Mouse (Mus musculus) CH12.LX (cell line): ENCODE data around the gene Galnt3. TPM values are rescaled to one million over a fixed set of nuclear protein-coding genes. Genes with fewer than 3 reads are reported as not detected.

Experiments
- DNase-seq: peaks from one replicate; pipeline ENCODE4 v3.0.0-alpha.2; 2013; ENCODE audit errors: extremely low read depth
- H3K27ac ChIP-seq: 2 replicates; pipeline ENCODE4 v1.5.1; 2012; ENCODE audit warnings: low read depth, mild to moderate bottlenecking, control low read depth, moderate library complexity; ENCODE audit not compliant: insufficient read depth
- H3K27me3 ChIP-seq: replicated peaks from 2 replicates; pipeline ENCODE3; 2012; ENCODE audit warnings: inconsistent platforms
- H3K36me3 ChIP-seq, 2 experiments: replicated peaks in 1 of 2; 2 replicates each; pipeline versions ENCODE3 to v1.6.1; 2012; ENCODE audit warnings: inconsistent platforms in 1 of 2, low read length in 1 of 2, mild to moderate bottlenecking in 1 of 2, mixed read lengths in 1 of 2, moderate library complexity in 1 of 2; ENCODE audit not compliant: control insufficient read depth in 1 of 2, insufficient read depth in 1 of 2
- H3K4me1 ChIP-seq, 2 experiments: 2 replicates each; pipeline ENCODE4 v1.6.1; 2012; ENCODE audit warnings: inconsistent platforms in 1 of 2, moderate library complexity in 1 of 2; ENCODE audit not compliant: insufficient read depth in 2 of 2, control insufficient read depth in 1 of 2
- H3K4me2 ChIP-seq: 2 replicates; pipeline ENCODE4 v1.6.1; 2012; ENCODE audit warnings: low read depth, mild to moderate bottlenecking, control low read depth; ENCODE audit not compliant: poor library complexity, insufficient read depth, severe bottlenecking
- H3K4me3 ChIP-seq, 3 experiments: fragments of 150-350 bp in 1 of 3; sonication (generic) in 1 of 3; replicated peaks in 1 of 3; 2 replicates each; pipeline versions ENCODE3 to v1.5.1; 2011 to 2012; ENCODE audit warnings: low read depth in 2 of 3, low read length in 2 of 3, mild to moderate bottlenecking in 2 of 3, moderate library complexity in 2 of 3, control low read depth in 1 of 3, improper control_type of control experiment in 1 of 3, inconsistent platforms in 1 of 3, mixed read lengths in 1 of 3; ENCODE audit not compliant: poor library complexity in 1 of 3
- H3K79me2 ChIP-seq: replicated peaks from 2 replicates; pipeline ENCODE4 v1.6.1; 2012; ENCODE audit warnings: mild to moderate bottlenecking, moderate library complexity; ENCODE audit not compliant: control insufficient read depth, poor library complexity, insufficient read depth, severe bottlenecking; ENCODE audit errors: extremely low read depth
- H3K9ac ChIP-seq: 2 replicates; pipeline ENCODE4 v1.6.1; 2012; ENCODE audit warnings: low read depth, mild to moderate bottlenecking, control low read depth, moderate library complexity; ENCODE audit not compliant: insufficient read depth
- H3K9me3 ChIP-seq: replicated peaks from 2 replicates; pipeline ENCODE3; 2012; ENCODE audit warnings: low read length, inconsistent platforms, mixed read lengths
- BHLHE40 ChIP-seq: IDR thresholded peaks from 2 replicates; pipeline ENCODE4 v1.6.1; 2011; ENCODE audit warnings: mild to moderate bottlenecking, low read depth, low read length, improper control_type of control experiment
- CTCF ChIP-seq, 2 experiments: IDR thresholded peaks in 1 of 2; conservative IDR thresholded peaks in 1 of 2; 2 replicates each; pipeline ENCODE4 v1.5.1; 2011 to 2012; ENCODE audit warnings: low read depth in 2 of 2, low read length in 2 of 2, improper control_type of control experiment in 1 of 2, inconsistent platforms in 1 of 2, mild to moderate bottlenecking in 1 of 2, moderate library complexity in 1 of 2
- E2F4 ChIP-seq: IDR thresholded peaks from 2 replicates; pipeline ENCODE4 v1.6.1; 2011; ENCODE audit warnings: low read depth, low read length, improper control_type of control experiment; ENCODE audit not compliant: insufficient replicate concordance
- EP300 ChIP-seq: IDR thresholded peaks from 2 replicates; pipeline ENCODE4 v1.6.1; 2011; ENCODE audit warnings: low read length, improper control_type of control experiment
- ETS1 ChIP-seq: conservative IDR thresholded peaks from 2 replicates; pipeline ENCODE4 v1.6.1; 2012; ENCODE audit warnings: low read depth, mild to moderate bottlenecking, inconsistent platforms, low read length, improper control_type of control experiment, moderate library complexity
- GABPA ChIP-seq: IDR thresholded peaks from 2 replicates; pipeline ENCODE4 v1.6.1; 2012; ENCODE audit warnings: low read depth, low read length, improper control_type of control experiment, inconsistent platforms; ENCODE audit not compliant: insufficient replicate concordance
- HCFC1 ChIP-seq: IDR thresholded peaks from 2 replicates; pipeline ENCODE4 v1.6.1; 2012; ENCODE audit warnings: low read depth, mild to moderate bottlenecking, inconsistent platforms, low read length, improper control_type of control experiment
- IRF4 ChIP-seq: IDR thresholded peaks from 2 replicates; pipeline ENCODE4 v1.6.1; 2014; ENCODE audit warnings: low read depth, mild to moderate bottlenecking, inconsistent platforms, low read length, improper control_type of control experiment
- JUN ChIP-seq: IDR thresholded peaks from 2 replicates; pipeline ENCODE4 v1.6.1; 2011; ENCODE audit warnings: low read depth, mild to moderate bottlenecking, low read length, improper control_type of control experiment, moderate library complexity; ENCODE audit not compliant: insufficient read depth
- JUND ChIP-seq: conservative IDR thresholded peaks from 2 replicates; pipeline ENCODE4 v1.6.1; 2011; ENCODE audit warnings: low read depth, low read length, improper control_type of control experiment
- KAT2A ChIP-seq: IDR thresholded peaks from 2 replicates; pipeline ENCODE4 v1.6.1; 2012; ENCODE audit warnings: low read length, improper control_type of control experiment, inconsistent platforms; ENCODE audit not compliant: insufficient replicate concordance
- MAFK ChIP-seq: IDR thresholded peaks from 2 replicates; pipeline ENCODE4 v1.6.1; 2011; ENCODE audit warnings: low read length, improper control_type of control experiment; ENCODE audit not compliant: insufficient replicate concordance
- MAX ChIP-seq: IDR thresholded peaks from 2 replicates; pipeline ENCODE4 v1.6.1; 2011; ENCODE audit warnings: low read length, improper control_type of control experiment
- MAZ ChIP-seq: IDR thresholded peaks from 2 replicates; pipeline ENCODE4 v1.6.1; 2012; ENCODE audit warnings: low read depth, mild to moderate bottlenecking, inconsistent platforms, low read length, improper control_type of control experiment, moderate library complexity
- MEF2A ChIP-seq: IDR thresholded peaks from 2 replicates; pipeline ENCODE4 v1.6.1; 2014; ENCODE audit warnings: low read depth, mild to moderate bottlenecking, inconsistent platforms, low read length, improper control_type of control experiment, borderline replicate concordance
- MXI1 ChIP-seq: IDR thresholded peaks from 2 replicates; pipeline ENCODE4 v1.6.1; 2011; ENCODE audit warnings: mild to moderate bottlenecking, low read depth, low read length, improper control_type of control experiment
- MYC ChIP-seq: IDR thresholded peaks from 2 replicates; pipeline ENCODE4 v1.6.1; 2011; ENCODE audit warnings: low read depth, mild to moderate bottlenecking, improper control_type of control experiment, low read length
- NRF1 ChIP-seq: IDR thresholded peaks from 2 replicates; pipeline ENCODE4 v1.6.1; 2014; ENCODE audit warnings: low read depth, mild to moderate bottlenecking, inconsistent platforms, low read length, improper control_type of control experiment, moderate library complexity
- PAX5 ChIP-seq: IDR thresholded peaks from 2 replicates; pipeline ENCODE4 v1.6.1; 2012; ENCODE audit warnings: low read length, inconsistent platforms, mixed read lengths
- POLR2A ChIP-seq: IDR thresholded peaks from 2 replicates; pipeline ENCODE4 v1.6.1; 2011; ENCODE audit warnings: low read depth, mild to moderate bottlenecking, improper control_type of control experiment, low read length
- POLR2AphosphoS2 ChIP-seq: IDR thresholded peaks from 2 replicates; pipeline ENCODE4 v1.6.1; 2011; ENCODE audit warnings: low read depth, low read length, improper control_type of control experiment
- RAD21 ChIP-seq: IDR thresholded peaks from 2 replicates; pipeline ENCODE4 v1.6.1; 2011; ENCODE audit warnings: low read depth, mild to moderate bottlenecking, low read length, improper control_type of control experiment, moderate library complexity
- SIN3A ChIP-seq: IDR thresholded peaks from 2 replicates; pipeline ENCODE4 v1.6.1; 2012; ENCODE audit warnings: low read length, improper control_type of control experiment, inconsistent platforms
- TBP ChIP-seq: conservative IDR thresholded peaks from 2 replicates; pipeline ENCODE4 v1.6.1; 2011; ENCODE audit warnings: low read depth, low read length, improper control_type of control experiment
- TCF12 ChIP-seq: IDR thresholded peaks from 2 replicates; pipeline ENCODE4 v1.6.1; 2014; ENCODE audit warnings: low read depth, mild to moderate bottlenecking, inconsistent platforms, low read length, improper control_type of control experiment
- UBTF ChIP-seq: IDR thresholded peaks from 2 replicates; pipeline ENCODE4 v1.6.1; 2012; ENCODE audit warnings: low read depth, mild to moderate bottlenecking, inconsistent platforms, low read length, improper control_type of control experiment, moderate library complexity
- USF2 ChIP-seq: conservative IDR thresholded peaks from 2 replicates; pipeline ENCODE4 v1.6.1; 2011; ENCODE audit warnings: low read depth, low read length, improper control_type of control experiment
- ZC3H11A ChIP-seq: IDR thresholded peaks from 2 replicates; pipeline ENCODE4 v1.6.1; 2012; ENCODE audit warnings: low read depth, mild to moderate bottlenecking, inconsistent platforms, low read length, improper control_type of control experiment
- dilution Hi-C: fragments of 300-500 bp; cut with MboI; formaldehyde crosslinking; loops from 2 replicates; pipeline ENCODE4 v1.14.3; 2020; ENCODE audit warnings: low sequenced_read_pairs; ENCODE audit not compliant: extremely low pct_unique_long_range_greater_than_20kb, extremely low pct_ligation_motif_present
- in situ Hi-C: fragments of 300-500 bp; cut with MboI; formaldehyde crosslinking; loops from 3 replicates; pipeline ENCODE4 v1.14.3; 2019; ENCODE audit warnings: low sequenced_read_pairs, low pct_ligation_motif_present, low pct_unique_long_range_greater_than_20kb, mixed read lengths
- polyA plus RNA-seq: library from polyadenylated mRNA; unstranded; fragments of >175 nt; gene quantifications from 2 replicates; pipeline ENCODE4 v1.2.1, GENCODE M21; 2012; ENCODE audit warnings: low read depth; ENCODE audit not compliant: insufficient read length
- total RNA-seq, 2 experiments: library from RNA; depleted of rRNA; stranded (reverse); fragments of 300-350 nt in 1 of 2; fragments of >200 nt in 1 of 2; gene quantifications; 2 replicates each; pipeline ENCODE4 v1.2.3; 2012 to 2014

Galnt3 gene
- total and polyA plus RNA-seq, 3 experiments: 0.55 to 0.76 TPM; not detected in 1

GRCm38 (mm10) chr2:66103740-66104436, 20.9 kb downstream of the Galnt3 start:
- dilution Hi-C loops: no loop called here
- Histone ChIP-seq H3K9ac (no peak overlapping the region), H3K36me3 (no peaks in the 10 kb centered on the region), H3K4me1 (peaks cover 0 to 6% of the 10 kb centered on the region in 2 experiments; a peak in 1 of 4 replicates), H3K4me3 (no peak overlapping the region), H3K79me2 (no peaks in the 10 kb centered on the region), H3K27ac (no peak overlapping the region), H3K27me3 (no peaks in the 10 kb centered on the region), H3K4me2 (no peak overlapping the region)
- DNase-seq: no peak
- TF ChIP-seq E2F4 (no peak), MAZ (no peak), MAX (no peak), HCFC1 (no peak), NRF1 (no peak), MEF2A (no peak), SIN3A (no peak)
- TF ChIP-seq, all 38 proteins: peak for 0
- in situ Hi-C loops: no loop called here
- H3K9me3 ChIP-seq: peaks cover 24% of the 10 kb centered on the region

GRCm38 (mm10) chr2:66101686-66102304, 23.0 kb downstream of the Galnt3 start:
- H3K27ac ChIP-seq: 0 out of 2 replicates have a peak overlapping the region, but pooled peaks have one; percentile 2
- peaks cover 18% of the 10 kb centered on the region for H3K9me3 ChIP-seq
- dilution Hi-C loops: no loop called here
- in situ Hi-C loops: no loop called here
- no peak overlapping the region for H3K4me3 ChIP-seq
- H3K9ac ChIP-seq: no peak overlapping the region
- H3K27me3 ChIP-seq: no peaks in the 10 kb centered on the region
- peaks cover 0 to 6% of the 10 kb centered on the region in 2 experiments; a peak in 1 of 4 replicates for H3K4me1 ChIP-seq
- peak; percentile 45 for DNase-seq
- peak overlapping the region; percentile 1; the same call in 1 of the 2 replicates for H3K4me2 ChIP-seq
- H3K36me3 ChIP-seq: no peaks in the 10 kb centered on the region
- TF ChIP-seq POLR2AphosphoS2 (no peak), CTCF (conservative IDR thresholded peaks at IDR 0.05 in 1 of 2, IDR thresholded peaks at IDR 0.05 in 1 of 2; ENCODE audit: low read depth in 2 of 2, low read length in 2 of 2) (no peak), TBP (0 out of 2 replicates have a peak, but pooled peaks have one; percentile 67), BHLHE40 (peak; percentile 32; the same call in 1 of the 2 replicates), TCF12 (peak; percentile 54; the same call in 1 of the 2 replicates), UBTF (no peak), EP300 (peak; percentile 61), JUN (peak; percentile 81), MYC (no peak), POLR2A (no peak), USF2 (no peak), MEF2A (no peak), E2F4 (no peak), PAX5 (no peak), MAX (no peak), NRF1 (no peak), HCFC1 (no peak), SIN3A (no peak), ZC3H11A (no peak), GABPA (no peak), KAT2A (no peak), MXI1 (no peak), MAFK (no peak), IRF4 (peak; percentile 70), RAD21 (no peak), ETS1 (peak; percentile 63; the same call in 1 of the 2 replicates), JUND (peak; percentile 76; the same call in 1 of the 2 replicates)
- H3K79me2 ChIP-seq: no peaks in the 10 kb centered on the region
